Mouse (Mus musculus) olfactory bulb, adult 2 months (tissue): ENCODE results near the gene M1ap.

ENCODE experiments used
- CTCF ChIP-seq: fragments of 200-500 bp; IDR thresholded peaks from 2 replicates; pipeline ENCODE4 v1.5.1; 2012; ENCODE audit warnings: low read depth, mild to moderate bottlenecking, low read length, moderate library complexity; ENCODE audit not compliant: insufficient read depth
- POLR2A ChIP-seq: fragments of 200-500 bp; IDR thresholded peaks from 2 replicates; pipeline ENCODE4 v1.6.1; 2012; ENCODE audit warnings: mild to moderate bottlenecking, low read depth, low read length, moderate library complexity; ENCODE audit not compliant: insufficient read depth

- TF ChIP-seq POLR2A: no peak
- TF ChIP-seq CTCF: no peak
Measured at GRCm38 (mm10) chr6:83025221-83025620, 78.5 kb downstream of the M1ap start.
